Mouse (Mus musculus): ENCODE data around the gene Lmo1. TPM values are rescaled to one million over a fixed set of nuclear protein-coding genes. Genes with fewer than 3 reads are reported as not detected.

Lmo1 gene
- polyA plus RNA-seq, 1 experiment from 2014 or later: 59.5 TPM

DNA sequence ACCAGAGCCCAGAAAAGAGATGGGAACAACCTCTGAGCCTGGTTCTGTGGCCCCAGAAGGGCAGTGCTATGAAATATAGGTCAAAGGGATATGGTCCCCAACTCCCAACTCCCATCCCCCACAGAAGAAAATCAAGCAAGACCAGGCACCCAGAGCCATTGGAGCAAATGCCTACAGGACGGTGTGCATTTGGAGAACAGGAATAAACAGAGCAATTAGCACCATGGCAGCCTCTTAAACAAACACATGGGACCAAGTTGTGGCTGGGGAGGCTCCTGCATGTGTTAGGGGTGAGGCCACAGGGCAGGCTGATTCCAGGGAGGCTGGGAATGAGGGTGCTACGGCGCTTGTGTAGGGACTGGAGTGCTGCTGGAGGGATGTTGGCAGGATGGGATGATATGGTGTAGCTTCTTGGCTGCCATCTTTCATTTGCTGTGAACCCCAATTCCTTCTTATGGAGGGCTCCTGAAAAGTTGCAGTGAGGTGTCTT is 22.2 kb upstream of the Lmo1 start:
- H3K27ac ChIP-seq (replicated peaks): peak overlapping the region; percentile 56

DNA sequence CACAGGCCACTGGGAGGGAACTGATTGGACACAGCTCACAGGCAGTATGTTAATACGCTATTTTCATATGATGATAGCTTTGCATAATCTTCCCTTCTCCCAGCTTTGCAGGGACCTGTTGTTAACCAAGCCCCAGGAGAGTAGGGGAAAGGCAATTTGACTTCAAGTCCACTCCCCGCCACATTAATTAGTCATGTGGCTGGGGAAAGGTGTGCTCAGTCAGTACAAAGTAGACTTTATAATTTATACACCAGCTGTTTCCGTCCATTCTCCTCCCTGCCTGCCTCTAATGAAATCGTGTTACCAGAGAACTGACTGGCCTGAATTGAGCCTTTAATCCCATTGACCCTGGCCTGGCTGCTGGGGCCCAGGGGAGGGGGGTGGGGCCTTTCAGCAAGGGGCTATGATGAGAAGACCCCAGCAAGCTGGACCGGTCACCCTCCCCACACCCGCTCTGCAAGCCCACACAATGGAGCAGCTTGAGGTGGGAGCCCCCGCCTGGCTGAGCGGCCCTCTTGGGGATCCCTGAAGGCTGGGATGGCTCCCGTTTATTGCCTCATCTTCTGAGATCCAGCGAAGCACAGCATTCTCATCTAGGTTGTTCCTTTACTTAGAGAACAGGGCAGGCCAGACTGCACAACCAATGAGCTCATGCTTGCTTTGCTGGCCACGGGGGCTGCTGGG is 21.5 kb upstream of the Lmo1 start:
- peaks cover 27% of the 10 kb centered on the region for H3K4me1 ChIP-seq (replicated peaks)
- H3K27ac ChIP-seq (replicated peaks): peak overlapping the region; percentile 56
- no peak overlapping the region; the same call in 1 of the 2 replicates for H3K4me2 ChIP-seq
- H3K27me3 ChIP-seq: peaks cover 14% of the 10 kb centered on the region; the same call in 1 of the 2 replicates
- no peaks in the 10 kb centered on the region for H3K9me3 ChIP-seq
- peak; percentile 44 for ATAC-seq (ENCODE audit: low FRiP score, low read depth)
- H3K36me3 ChIP-seq: no peaks in the 10 kb centered on the region
- H3K9ac ChIP-seq: no peak overlapping the region
- H3K4me3 ChIP-seq: no peak overlapping the region
- WGBS: 12% methylated on average over 11 of the region's 11 CpGs

More for the DNA sequence above, 22.2 kb upstream of the Lmo1 start:
- Histone ChIP-seq H3K9me3 (no peaks in the 10 kb centered on the region), H3K4me3 (no peak overlapping the region), H3K36me3 (no peaks in the 10 kb centered on the region), H3K27me3 (peaks cover 14% of the 10 kb centered on the region; the same call in 1 of the 2 replicates), H3K4me2 (no peak overlapping the region), H3K4me1 (replicated peaks) (peaks cover 20% of the 10 kb centered on the region), H3K9ac (no peak overlapping the region)
- no peak for ATAC-seq (ENCODE audit: low FRiP score, low read depth)
- 51% methylated on average over 3 of the region's 3 CpGs for WGBS

DNA sequence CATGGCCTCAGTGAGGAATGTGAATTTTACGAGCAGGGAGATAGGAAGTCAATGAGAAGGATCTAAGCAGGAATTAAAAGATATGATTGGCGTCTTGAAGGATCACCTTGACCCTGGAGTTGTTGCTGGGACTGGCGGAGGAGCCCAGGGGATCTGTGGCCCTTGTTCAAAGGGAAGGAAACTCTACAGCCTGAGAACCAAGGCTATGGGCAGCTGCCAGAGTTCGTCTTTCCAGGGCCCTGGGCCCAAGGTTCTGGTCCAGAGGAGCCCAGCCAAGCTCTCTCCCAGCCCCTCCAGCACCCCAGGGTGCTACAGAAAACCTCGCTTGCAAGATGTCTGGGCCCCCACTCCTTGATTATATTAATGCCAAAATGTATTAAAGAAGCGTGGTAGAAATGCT is 21.0 kb upstream of the Lmo1 start:
- 0 out of 2 replicates have a peak overlapping the region, but pooled peaks have one; percentile 56 for H3K27ac ChIP-seq (replicated peaks)
- no peak overlapping the region for H3K4me3 ChIP-seq
- H3K4me2 ChIP-seq: no peak overlapping the region
- 55% methylated on average over 6 of the region's 6 CpGs for WGBS
- no peak overlapping the region for H3K9ac ChIP-seq
- H3K27me3 ChIP-seq: peaks cover 14% of the 10 kb centered on the region; the same call in 1 of the 2 replicates
- no peaks in the 10 kb centered on the region for H3K9me3 ChIP-seq
- no peak for ATAC-seq (ENCODE audit: low FRiP score, low read depth)
- H3K36me3 ChIP-seq: no peaks in the 10 kb centered on the region
- peaks cover 32% of the 10 kb centered on the region for H3K4me1 ChIP-seq (replicated peaks)

DNA sequence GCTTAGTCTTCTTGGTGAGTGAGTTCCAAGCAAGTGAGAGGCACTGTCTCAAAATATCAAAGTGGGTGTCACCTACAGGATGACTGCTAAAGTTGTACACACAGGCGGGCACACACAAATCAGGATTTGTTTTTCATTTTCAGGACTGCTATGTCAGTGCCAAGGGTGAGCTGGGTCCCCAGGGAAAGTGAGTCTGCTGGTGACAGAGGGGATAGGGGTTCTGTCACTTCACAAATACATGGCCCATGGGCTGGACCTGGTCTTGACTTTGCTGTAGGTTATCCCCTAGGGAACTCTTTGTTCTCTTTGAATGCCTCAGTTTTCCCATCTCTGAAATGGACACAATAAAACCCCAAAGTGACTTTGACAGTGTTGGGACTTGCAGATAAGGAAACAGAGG is 19.8 kb upstream of the Lmo1 start:
- no peak overlapping the region for H3K4me2 ChIP-seq
- peaks cover 43% of the 10 kb centered on the region for H3K4me1 ChIP-seq (replicated peaks)
- no peak overlapping the region for H3K27ac ChIP-seq (replicated peaks)
- 95% methylated on average over 1 of the region's 1 CpGs for WGBS
- H3K9me3 ChIP-seq: no peaks in the 10 kb centered on the region
- H3K4me3 ChIP-seq: no peak overlapping the region
- peaks cover 14% of the 10 kb centered on the region for H3K27me3 ChIP-seq
- ATAC-seq (ENCODE audit: low FRiP score, low read depth): no peak
- no peaks in the 10 kb centered on the region for H3K36me3 ChIP-seq
- H3K9ac ChIP-seq: no peak overlapping the region

DNA sequence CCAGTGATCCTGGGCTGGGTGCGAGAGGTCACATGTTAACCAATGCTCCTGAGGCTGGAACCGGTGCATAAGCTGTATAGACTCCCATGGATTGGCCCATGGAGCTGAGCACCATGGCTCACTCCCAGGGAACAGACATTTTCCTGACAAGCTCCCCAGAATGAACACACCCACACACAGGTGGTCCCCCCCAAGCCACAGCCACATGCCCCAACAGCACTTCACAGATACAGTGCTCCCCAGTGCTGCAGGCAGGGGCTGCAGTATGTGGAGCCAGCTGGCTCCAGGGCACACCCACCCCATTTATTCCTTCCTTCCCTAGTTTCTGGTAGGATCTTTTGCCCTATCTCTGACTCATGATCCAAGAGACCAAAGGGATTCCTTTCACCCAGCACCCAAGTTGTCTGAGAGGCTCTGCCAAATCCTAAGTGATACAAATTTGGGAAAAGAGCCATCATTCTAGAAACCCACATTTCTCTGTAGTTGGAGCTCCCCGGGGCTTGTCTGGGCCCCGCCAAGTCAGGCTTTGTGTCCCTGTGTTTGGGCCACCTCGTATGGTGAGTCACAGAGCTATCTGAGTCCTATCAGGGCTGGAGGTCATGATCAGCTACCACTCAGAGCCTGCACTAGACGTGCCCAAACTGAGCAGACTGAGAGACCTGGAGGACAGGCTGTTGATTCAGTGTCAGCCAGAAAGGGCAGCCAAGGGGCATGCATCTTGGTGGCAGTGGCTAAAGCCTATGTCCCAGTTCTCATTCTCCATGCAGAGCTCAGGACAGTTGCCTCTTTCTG is 12.4 kb upstream of the Lmo1 start:
- Histone ChIP-seq H3K27me3 (peaks cover 23% of the 10 kb centered on the region), H3K9ac (no peak overlapping the region), H3K4me2 (no peak overlapping the region), H3K4me1 (replicated peaks) (peaks cover 25% of the 10 kb centered on the region), H3K4me3 (no peak overlapping the region), H3K27ac (replicated peaks) (no peak overlapping the region), H3K36me3 (no peaks in the 10 kb centered on the region), H3K9me3 (no peaks in the 10 kb centered on the region)
- WGBS: 87% methylated on average over 6 of the region's 6 CpGs
- no peak for ATAC-seq (ENCODE audit: low FRiP score, low read depth)

DNA sequence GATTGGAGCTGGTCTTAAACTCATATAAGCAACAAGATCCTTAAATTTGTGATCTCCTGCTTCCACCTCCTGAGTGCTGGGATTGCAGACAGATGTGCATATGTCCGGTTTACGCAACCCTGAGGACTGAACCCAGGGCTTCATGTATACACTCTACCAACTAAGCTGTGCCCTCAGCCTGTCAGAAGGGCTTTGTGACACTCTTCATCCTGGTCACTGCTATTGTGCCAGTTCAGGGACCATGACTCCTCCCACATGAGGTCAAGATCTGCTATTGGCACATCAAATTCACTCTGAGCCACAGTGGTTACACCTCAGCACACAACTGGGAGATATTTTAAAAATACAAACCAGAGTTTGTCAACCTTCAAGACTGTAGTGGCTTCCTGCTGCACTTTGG is 11.0 kb upstream of the Lmo1 start:
- Histone ChIP-seq H3K36me3 (no peaks in the 10 kb centered on the region), H3K4me2 (no peak overlapping the region), H3K9ac (no peak overlapping the region), H3K4me3 (no peak overlapping the region), H3K27me3 (peaks cover 23% of the 10 kb centered on the region), H3K4me1 (replicated peaks) (peaks cover 11% of the 10 kb centered on the region), H3K27ac (replicated peaks) (no peak overlapping the region), H3K9me3 (no peaks in the 10 kb centered on the region)
- 89% methylated on average over 2 of the region's 2 CpGs for WGBS
- no peak for ATAC-seq (ENCODE audit: low FRiP score, low read depth)

DNA sequence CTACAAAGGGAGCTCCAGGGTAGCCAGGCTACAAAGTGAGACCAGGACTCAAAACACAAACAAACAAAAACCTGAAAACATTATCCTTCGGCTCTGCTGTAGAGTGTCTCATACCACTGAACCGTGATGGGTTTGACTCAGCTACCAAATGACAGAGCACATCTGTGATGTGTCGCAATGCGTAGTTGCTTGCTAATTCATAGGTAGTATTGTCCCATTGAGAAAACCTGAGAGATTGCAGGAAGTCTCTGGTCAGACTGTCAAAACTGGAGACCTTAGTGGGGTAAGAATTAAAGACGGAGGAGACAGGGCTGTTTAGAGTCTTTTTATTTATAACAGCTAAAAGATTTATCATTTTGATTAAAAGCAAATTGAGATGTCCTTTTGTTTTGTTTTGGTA is 10.6 kb upstream of the Lmo1 start:
- WGBS: 53% methylated on average over 5 of the region's 5 CpGs
- Histone ChIP-seq H3K27ac (replicated peaks) (no peak overlapping the region), H3K4me2 (no peak overlapping the region), H3K9me3 (no peaks in the 10 kb centered on the region), H3K36me3 (no peaks in the 10 kb centered on the region), H3K4me3 (no peak overlapping the region), H3K9ac (no peak overlapping the region), H3K4me1 (replicated peaks) (peaks cover 6% of the 10 kb centered on the region), H3K27me3 (peaks cover 25% of the 10 kb centered on the region)
- ATAC-seq (ENCODE audit: low FRiP score, low read depth): no peak

DNA sequence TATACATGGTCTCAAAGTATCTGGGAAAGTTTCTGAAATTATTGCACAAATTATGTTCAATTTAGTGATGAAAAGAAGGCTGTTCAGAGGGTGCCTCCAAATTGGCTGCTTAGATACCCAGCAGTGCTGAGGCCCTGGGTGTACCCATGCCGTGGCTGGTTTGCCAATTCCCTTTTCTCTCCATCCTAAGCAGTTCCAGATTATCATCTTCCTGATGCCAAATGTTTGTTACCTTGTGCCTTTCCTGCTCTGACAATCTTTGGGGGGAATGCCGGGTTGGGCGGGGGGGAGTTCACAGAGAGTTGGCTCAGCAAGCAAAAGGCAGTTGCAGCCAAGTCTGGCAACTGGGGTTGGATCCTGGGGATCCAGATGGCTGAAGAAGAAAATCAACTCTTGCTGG is 1.7 kb upstream of the Lmo1 start:
- Histone ChIP-seq H3K9ac (no peak overlapping the region), H3K4me1 (replicated peaks) (peaks cover 27% of the 10 kb centered on the region), H3K27me3 (peaks cover 22% of the 10 kb centered on the region; the same call in 1 of the 2 replicates), H3K36me3 (no peaks in the 10 kb centered on the region), H3K4me2 (no peak overlapping the region), H3K9me3 (no peaks in the 10 kb centered on the region), H3K4me3 (no peak overlapping the region), H3K27ac (replicated peaks) (0 out of 2 replicates have a peak overlapping the region, but pooled peaks have one; percentile 79)
- ATAC-seq (ENCODE audit: low FRiP score, low read depth): no peak
- WGBS: 61% methylated on average over 3 of the region's 3 CpGs

DNA sequence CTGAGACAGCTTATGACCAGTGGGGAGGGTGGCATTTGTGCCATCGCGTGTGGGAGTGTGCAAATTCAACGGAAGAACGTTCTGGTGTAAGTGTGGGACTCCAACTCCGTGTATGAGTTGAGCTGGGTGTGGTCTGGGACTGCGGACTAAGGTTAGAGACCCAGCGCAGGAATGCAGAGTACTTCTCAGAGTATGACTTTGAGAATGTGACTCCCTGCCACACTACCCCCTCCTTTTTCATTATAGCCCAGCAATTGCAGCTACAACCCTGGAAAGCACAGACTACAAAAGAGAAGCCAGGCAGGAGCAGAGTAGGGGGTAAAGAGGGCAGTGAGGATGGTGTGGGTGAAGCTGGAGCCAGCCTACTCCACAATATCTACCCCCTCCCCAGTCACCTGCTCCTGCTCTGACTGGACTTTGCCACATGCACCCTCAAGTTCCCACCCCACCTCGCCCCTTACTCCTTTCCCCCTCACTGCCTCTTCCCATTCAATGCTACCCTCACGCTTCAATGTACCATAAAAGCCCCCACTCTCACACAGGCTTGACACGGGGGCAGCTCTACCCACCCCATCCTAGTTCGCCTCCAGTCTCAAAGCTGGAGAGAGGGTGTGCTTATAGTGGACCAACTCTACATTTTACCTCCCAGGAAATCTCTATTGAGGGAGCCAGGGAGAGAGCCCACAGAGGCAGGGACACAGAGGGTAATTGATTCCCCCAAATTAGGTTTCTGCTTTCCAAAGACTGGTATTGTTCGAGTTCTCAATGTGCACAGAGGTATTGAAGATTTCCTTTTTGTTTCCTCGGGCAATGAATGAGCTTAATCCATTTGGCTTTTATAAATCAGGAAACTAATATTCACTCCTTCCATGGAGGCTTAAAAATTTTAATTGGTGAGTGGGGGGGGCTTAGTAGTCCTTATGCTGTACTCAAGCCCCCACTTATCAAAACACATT is 941 bp upstream of the Lmo1 start:
- H3K27me3 ChIP-seq: peaks cover 22% of the 10 kb centered on the region; the same call in 1 of the 2 replicates
- peak overlapping the region; percentile 75; the same call in 1 of the 2 replicates for H3K9ac ChIP-seq
- H3K27ac ChIP-seq (replicated peaks): peak overlapping the region; percentile 79
- peaks cover 27% of the 10 kb centered on the region for H3K4me1 ChIP-seq (replicated peaks)
- 6% methylated on average over 13 of the region's 13 CpGs for WGBS
- ATAC-seq (ENCODE audit: low FRiP score, low read depth): peak; percentile 35
- H3K4me2 ChIP-seq: peak overlapping the region; percentile 99
- H3K36me3 ChIP-seq: no peaks in the 10 kb centered on the region
- H3K4me3 ChIP-seq: peak overlapping the region; percentile 64
- no peaks in the 10 kb centered on the region for H3K9me3 ChIP-seq

DNA sequence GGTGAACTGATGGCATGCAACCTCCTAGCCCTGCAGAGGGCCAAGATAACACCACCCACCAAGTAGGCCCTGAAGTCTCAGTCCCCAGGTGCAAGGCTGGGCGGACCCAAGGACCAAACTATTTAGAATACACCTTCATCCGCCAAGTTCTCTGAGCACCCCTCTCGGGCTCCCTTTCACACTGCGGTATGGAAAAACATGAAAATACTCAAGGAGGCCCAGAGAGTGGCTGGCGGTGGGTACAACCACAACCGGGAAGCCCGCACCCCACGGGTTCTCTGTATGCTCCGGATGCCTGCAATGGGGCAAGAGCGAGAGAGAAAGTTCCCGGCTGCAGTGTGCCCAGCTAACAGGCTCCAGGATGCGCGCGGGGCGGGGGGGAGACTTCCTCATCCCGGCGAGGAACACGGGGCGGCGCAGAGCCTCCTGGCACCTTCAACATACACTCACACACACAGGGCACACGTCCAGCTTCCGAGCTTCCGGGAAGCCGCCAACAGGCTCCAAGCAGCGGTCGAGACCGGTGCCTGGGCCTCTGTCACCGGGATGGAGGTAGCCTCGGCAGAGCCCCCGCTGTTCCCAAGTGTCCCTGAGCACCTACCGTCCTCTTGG is 564 bp downstream of the Lmo1 start:
- H3K36me3 ChIP-seq: no peaks in the 10 kb centered on the region
- WGBS: 5% methylated on average over 31 of the region's 31 CpGs
- H3K4me2 ChIP-seq: peak overlapping the region; percentile 99
- H3K4me1 ChIP-seq (replicated peaks): peaks cover 32% of the 10 kb centered on the region
- peak overlapping the region; percentile 75 for H3K9ac ChIP-seq
- peaks cover 18% of the 10 kb centered on the region; the same call in 1 of the 2 replicates for H3K27me3 ChIP-seq
- peak overlapping the region; percentile 79 for H3K27ac ChIP-seq (replicated peaks)
- peak overlapping the region; percentile 64 for H3K4me3 ChIP-seq
- ATAC-seq (ENCODE audit: low FRiP score, low read depth): peak; percentile 23
- no peaks in the 10 kb centered on the region for H3K9me3 ChIP-seq

DNA sequence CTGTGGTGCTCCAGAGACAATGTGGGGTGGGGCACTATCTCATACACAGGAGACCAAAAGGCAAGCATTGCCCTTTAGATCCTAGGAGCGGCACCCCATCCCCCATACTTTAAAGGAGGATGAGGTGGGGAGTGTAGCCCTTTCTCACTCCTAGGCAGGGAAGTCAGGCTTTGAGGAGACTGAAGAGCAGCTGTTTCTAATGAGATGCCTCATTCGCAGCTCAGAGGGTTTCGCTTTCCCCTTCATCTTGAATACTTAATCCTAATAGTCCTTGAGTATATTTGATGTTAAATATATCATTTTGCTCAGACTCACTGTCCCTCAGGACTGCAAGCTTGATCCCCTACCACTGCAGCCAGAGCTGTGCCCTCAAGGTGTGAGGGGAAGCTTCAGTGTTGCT is 3.1 kb downstream of the Lmo1 start:
- Histone ChIP-seq H3K4me3 (no peak overlapping the region), H3K27me3 (peaks cover 24% of the 10 kb centered on the region), H3K36me3 (no peaks in the 10 kb centered on the region), H3K4me1 (replicated peaks) (peaks cover 48% of the 10 kb centered on the region), H3K9ac (no peak overlapping the region), H3K9me3 (no peaks in the 10 kb centered on the region), H3K4me2 (peak overlapping the region; percentile 18; the same call in 1 of the 2 replicates), H3K27ac (replicated peaks) (no peak overlapping the region)
- no peak for ATAC-seq (ENCODE audit: low FRiP score, low read depth)
- 50% methylated on average over 3 of the region's 3 CpGs for WGBS
